Mouse (Mus musculus) bone marrow, adult 2 months (tissue): ENCODE results near the gene Dync1i2.

ENCODE experiments used
- CTCF ChIP-seq: fragments of 200-500 bp; IDR thresholded peaks from 2 replicates; pipeline ENCODE4 v1.5.1; 2011; ENCODE audit warnings: low read length, control low read depth; ENCODE audit not compliant: control insufficient read depth, insufficient read depth
- POLR2A ChIP-seq: fragments of 200-500 bp; IDR thresholded peaks from 2 replicates; pipeline ENCODE4 v1.6.1; 2011; ENCODE audit warnings: low read depth, mild to moderate bottlenecking, control low read depth, low read length, borderline replicate concordance; ENCODE audit not compliant: control insufficient read depth

DNA sequence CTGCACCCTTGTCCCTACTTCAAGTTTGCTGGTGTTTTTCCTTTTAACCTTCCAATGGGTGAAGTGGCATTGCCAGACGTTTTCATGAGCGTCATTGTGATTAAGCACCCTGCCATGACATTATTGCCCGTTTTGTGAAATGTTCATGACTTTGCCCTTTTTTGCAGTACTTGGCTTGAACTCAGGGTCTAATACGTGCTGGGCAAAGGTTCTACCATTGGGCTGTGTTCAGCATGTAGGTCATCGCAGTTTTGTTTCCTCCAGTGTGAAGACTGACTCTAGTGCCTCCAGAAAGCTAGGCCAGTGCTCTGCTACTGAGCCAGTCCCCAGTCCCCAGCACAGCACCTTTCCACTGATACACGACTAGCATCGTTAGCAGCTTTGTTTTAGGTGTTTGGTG lies 45.1 kb downstream of the Dync1i2 start:
- TF ChIP-seq CTCF, result no peak
- TF ChIP-seq POLR2A, result no peak
